Mouse (Mus musculus): ENCODE measurements at regions not wholly inside any gene's neighbourhood (a gene's known extent, or its start where the extent isn't known, plus 50 kb on each side); places are given as distances from the start of the nearest gene placed in this dataset.

DNA sequence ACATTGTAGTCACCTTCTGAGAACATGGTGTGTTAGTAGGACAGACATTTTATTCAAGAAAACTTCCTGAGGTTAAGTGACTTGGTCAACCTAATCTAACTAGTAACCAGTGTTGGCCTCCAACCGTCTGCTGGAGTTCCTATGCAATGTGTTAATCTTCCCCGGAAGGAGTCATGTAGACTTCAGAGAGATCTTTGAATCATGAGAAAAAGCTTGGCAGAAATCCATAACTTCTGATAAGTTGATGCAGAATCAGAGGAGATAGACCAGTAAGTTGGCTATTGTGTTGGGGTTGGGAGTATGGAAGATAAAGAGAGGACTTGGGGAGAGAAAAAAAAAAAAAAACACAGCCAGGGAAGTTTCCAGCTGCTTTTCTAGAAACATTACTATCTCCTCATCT, 1424.9 kb upstream of the A1bg start:
- DNase-seq (ENCODE audit: low spot score in 2 of 2) = no peak

DNA sequence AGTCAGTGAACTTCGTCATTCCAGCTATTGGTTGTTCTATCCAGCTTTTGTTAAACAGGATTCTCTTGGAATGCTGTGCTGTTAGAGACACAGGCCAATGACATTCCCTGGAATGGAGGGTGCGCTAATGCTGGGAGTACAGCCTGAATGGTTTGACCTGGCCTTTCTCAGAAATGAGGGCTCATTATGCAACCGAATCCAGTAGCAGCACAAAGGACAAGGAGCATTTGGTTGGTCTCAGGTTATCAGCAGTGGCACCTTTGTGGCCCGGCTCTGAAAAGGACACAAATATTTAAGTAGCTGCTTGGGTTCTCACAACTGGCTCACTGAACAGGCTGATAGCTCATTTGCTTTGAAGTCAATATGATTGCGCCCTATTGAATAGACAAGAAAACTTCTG, 1423.1 kb upstream of the A1bg start:
- no peak for DNase-seq (ENCODE audit: low spot score in 2 of 2)

GRCm38 (mm10) chr15:62336454-62337284, 1413.9 kb upstream of the A1bg start:
- no peak for DNase-seq (ENCODE audit: low spot score in 2 of 2)

DNA sequence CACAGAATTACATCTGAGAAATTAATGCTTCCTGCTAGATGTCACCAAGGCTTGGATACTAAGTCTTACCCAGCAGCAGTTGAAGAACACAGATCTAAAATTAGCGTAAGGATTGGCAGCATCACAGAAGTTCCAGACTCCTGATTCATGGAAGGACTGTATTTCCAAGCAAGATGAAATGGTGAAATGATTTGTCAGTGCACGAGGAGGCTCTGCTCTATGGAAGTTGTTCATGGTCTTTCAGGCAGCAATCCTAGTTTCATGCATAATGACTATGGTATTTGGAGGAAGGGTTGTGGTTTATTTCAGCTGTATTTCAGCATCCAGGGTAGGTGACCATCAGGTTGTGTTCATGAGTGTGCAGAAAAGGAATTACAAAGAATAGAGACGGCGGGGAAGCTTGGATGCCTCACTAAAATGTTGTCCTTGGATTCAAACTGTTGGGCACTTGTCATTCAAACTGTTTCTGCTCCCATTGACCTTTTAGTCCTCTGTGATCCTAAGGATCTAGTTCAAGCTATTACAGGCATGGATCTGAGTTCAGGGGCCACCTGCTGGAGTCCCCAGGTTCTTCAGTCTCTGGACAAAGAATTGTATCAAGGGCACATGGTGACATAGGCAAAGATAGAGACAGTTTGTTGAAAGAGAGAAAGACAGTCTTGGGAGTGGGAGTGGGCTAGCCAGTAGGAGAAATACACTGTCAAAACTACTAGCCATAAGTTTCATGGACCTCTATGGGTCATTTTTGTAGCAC, 1411.6 kb upstream of the A1bg start:
- DNase-seq (ENCODE audit: low spot score in 2 of 2) = no peak

- no peak for DNase-seq (ENCODE audit: low spot score in 2 of 2)
These were observed 1409.3 kb upstream of the A1bg start for GRCm38 (mm10) chr15:62332129-62332528.

- no peak for DNase-seq (ENCODE audit: low spot score in 2 of 2)
These were observed 1408.5 kb upstream of the A1bg start for GRCm38 (mm10) chr15:62331138-62331800.

- no peak for DNase-seq (ENCODE audit: low spot score in 2 of 2)
These were observed 1406.1 kb upstream of the A1bg start for GRCm38 (mm10) chr15:62328920-62329319.

- no peak for DNase-seq (ENCODE audit: low spot score in 2 of 2)
These were observed 1405.6 kb upstream of the A1bg start for GRCm38 (mm10) chr15:62328305-62328881.

GRCm38 (mm10) chr15:62327481-62327880, 1404.7 kb upstream of the A1bg start:
- DNase-seq (ENCODE audit: low spot score in 2 of 2) = no peak

GRCm38 (mm10) chr15:62326524-62326923, 1403.7 kb upstream of the A1bg start:
- no peak for DNase-seq (ENCODE audit: low spot score in 2 of 2)

- DNase-seq (ENCODE audit: low spot score in 2 of 2) = no peak
These were observed 1402.9 kb upstream of the A1bg start for GRCm38 (mm10) chr15:62325451-62326290.

DNA sequence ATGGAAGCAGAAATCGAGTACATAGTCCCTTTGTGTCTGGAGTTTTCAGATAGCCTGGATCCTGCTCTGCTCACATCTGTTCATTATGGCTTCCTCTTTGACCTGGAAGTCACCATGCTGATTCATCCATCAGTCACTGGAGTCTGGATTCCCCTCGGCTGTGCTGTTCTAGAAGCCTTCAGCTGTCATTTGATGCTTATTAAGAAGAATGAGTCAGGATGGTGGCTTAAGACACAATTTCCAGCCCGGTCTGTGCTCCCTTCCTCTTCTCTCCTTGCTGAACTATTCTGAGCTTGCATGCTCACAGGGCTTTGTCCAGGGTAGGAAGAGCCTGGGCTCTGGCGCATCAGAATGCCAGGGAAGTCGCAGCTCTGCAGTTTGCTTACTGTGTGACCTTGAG, 1398.2 kb upstream of the A1bg start:
- no peak for DNase-seq (ENCODE audit: low spot score in 2 of 2)

DNA sequence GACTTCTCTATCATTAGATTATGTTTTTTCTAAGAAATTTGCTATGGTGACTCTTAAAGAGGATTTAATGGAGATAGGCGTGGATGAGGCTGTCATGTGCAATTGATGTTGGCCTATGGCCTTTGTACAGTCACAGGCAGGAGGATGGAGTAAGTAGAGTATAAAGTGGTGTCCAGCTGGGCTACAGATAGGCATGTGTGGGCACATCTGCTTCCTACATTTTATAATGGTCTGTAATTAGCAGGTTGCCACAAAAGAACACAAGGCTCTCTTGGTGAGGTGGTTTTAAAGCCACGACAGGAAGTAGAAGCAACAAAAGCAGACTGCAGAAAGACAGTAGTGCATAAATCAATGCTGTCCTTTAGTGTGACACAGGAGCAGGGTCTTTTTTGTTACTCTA, 1391.6 kb upstream of the A1bg start:
- no peak for DNase-seq (ENCODE audit: low spot score in 2 of 2)

DNA sequence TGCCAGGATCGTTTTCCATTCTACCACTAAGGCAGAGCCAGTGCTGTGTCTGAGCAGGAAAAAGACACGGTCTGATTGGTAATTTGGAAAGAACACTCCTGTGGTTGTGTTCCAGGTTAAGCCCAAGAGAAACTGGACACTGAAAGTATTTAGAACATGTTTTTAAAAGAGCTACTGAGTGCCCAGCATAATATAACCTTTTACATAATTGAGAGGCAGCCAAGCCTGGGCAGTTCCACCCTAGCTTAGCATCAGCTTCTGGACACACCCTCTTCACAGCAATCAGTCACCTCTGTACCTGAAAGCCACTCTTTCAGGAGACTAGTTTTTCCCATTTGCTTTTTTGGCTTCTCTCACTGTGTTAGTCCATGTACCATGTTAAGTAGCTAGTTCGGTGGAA, 1379.4 kb upstream of the A1bg start:
- DNase-seq (ENCODE audit: low spot score in 2 of 2) = no peak

- no peak for DNase-seq (ENCODE audit: low spot score in 2 of 2)
These were observed 1378.8 kb upstream of the A1bg start for GRCm38 (mm10) chr15:62301567-62301966.

GRCm38 (mm10) chr15:62297138-62297537, 1374.3 kb upstream of the A1bg start:
- DNase-seq (ENCODE audit: low spot score in 2 of 2) = no peak

- no peak for DNase-seq (ENCODE audit: low spot score in 2 of 2)
These were observed 1372.6 kb upstream of the A1bg start for GRCm38 (mm10) chr15:62295233-62295927.

- DNase-seq (ENCODE audit: low spot score in 2 of 2) = no peak
These were observed 1372.0 kb upstream of the A1bg start for GRCm38 (mm10) chr15:62294786-62295185.

DNA sequence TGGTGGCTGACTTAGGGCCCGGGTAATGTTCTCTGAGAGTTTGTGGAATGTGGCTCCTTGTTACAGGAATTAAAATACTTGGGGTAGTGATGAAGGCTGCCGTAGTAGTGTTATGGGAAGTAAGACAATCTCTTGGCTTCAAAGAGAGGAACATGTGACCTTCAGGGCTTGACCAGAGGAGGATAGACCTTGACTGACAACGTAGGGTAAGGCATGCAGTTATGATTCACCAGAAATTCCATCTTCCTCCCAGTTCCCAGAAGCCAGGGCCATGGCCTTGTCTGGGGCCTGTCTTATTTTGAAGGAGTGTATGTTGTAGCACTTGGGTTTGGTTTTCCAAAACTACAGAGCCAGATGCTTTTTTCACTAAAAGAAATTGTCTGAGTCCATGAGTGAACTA, 1370.1 kb upstream of the A1bg start:
- DNase-seq (ENCODE audit: low spot score in 2 of 2) = no peak

GRCm38 (mm10) chr15:62290687-62291086, 1367.9 kb upstream of the A1bg start:
- no peak for DNase-seq (ENCODE audit: low spot score in 2 of 2)

All from spleen, postnatal 14 days (tissue).